Mouse (Mus musculus) thymus, postnatal 0 days (tissue): ENCODE measurements around the gene Csrp2. TPM values are rescaled to one million over a fixed set of nuclear protein-coding genes. Genes with fewer than 3 reads are reported as not detected.

ENCODE experiments used
- DNase-seq: peaks from one replicate; pipeline ENCODE4 v3.0.0-alpha.2; 2015; ENCODE audit warnings: low spot score
- polyA plus RNA-seq: library from polyadenylated mRNA; unstranded; fragments of >200 nt; fragmentation: Nextera tagmentation; extraction: Ambion mirVana; gene quantifications from 2 replicates; pipeline ENCODE4 v1.2.1, GENCODE M21; 2015

The Csrp2 gene
- polyA plus RNA-seq, 1 experiment from 2014 or later, result 31.6 TPM

- no peak for DNase-seq
Measured at GRCm38 (mm10) chr10:110971044-110971443, 51.5 kb downstream of the Csrp2 start.

DNA sequence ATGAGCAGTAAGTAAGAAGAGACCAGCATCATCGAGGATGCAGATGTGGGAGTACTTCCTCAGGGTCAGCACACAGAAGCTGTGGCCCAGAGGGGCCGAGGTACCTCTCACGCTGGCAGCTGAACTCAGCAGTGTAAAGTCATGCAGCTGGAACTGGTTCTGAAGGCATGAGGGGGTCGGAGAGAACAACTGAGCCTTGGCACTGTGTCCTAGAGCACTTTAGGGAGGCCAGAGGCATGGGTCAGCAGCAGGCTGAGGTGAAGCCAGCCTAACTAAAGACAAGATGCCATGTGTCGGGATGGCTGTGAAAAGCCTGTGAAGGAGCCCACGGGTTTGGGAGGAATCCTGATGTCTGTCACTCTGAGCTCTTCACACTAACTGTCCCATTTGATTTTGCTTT lies 51.9 kb downstream of the Csrp2 start:
- no peak for DNase-seq

GRCm38 (mm10) chr10:110971998-110972397 lies 52.4 kb downstream of the Csrp2 start:
- DNase-seq, result no peak

DNA sequence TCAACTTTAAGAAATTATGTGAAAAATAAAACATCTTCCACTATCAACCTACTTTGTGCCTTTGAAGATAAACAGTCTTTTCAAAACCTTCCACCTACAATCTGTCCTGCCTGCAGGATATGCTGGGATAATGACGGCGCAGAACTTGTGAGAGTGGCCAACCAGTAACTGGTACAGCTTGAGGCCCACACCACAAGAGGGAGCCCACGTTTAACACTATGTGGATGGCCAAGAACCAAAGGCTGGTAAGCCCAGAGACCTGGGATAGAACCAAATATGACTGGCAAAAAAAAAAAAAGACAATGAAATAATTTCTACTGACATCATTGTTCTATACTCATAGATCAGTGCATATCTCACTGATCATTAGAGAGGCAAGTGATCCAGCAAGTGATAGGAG lies 54.9 kb downstream of the Csrp2 start:
- peak; percentile 27 for DNase-seq

GRCm38 (mm10) chr10:110974885-110975284 lies 55.3 kb downstream of the Csrp2 start:
- no peak for DNase-seq

GRCm38 (mm10) chr10:110976046-110976445 lies 56.5 kb downstream of the Csrp2 start:
- peak; percentile 50 for DNase-seq

GRCm38 (mm10) chr10:110977379-110977778 lies 57.8 kb downstream of the Csrp2 start:
- DNase-seq, result no peak

- no peak for DNase-seq
Measured at GRCm38 (mm10) chr10:110979431-110979830, 59.8 kb downstream of the Csrp2 start.

DNA sequence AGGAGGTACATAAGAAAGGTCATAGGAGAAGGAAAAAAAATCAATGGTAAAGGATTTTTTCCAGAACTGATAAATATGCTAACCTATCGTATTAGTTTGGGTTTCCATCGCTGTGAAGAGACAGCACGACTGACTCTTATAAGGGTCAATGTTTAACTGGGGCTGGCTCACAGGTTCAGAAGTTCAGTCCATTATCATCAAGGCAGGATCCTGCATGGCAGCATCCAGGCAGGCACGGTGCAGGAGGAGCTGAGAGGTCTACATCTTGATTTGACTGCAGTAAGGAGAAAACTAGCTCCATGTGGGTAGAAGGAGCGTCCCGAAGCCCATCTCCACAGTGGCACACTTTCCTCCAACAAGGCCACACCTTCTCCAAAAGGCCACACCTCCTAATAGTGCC lies 60.9 kb downstream of the Csrp2 start:
- DNase-seq, result no peak

DNA sequence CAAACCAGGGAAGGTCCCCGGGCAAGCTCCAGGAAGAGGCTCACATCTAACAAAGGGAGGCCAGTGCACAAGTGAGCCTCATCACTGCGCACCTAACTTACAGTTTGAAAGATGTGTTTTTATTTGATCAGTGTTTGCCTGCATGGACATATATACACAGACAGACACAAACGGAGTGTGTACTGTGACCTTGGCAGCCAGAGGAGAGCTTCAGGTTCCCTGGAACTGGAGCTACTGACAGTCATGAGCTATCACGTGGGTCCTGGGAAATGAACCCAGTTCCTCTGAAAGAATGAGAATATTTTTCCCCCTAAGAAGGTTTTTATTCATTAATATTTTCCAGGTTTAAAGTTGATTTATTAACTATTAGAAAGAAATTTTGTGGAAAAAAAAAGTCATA lies 63.2 kb downstream of the Csrp2 start:
- DNase-seq, result no peak

GRCm38 (mm10) chr10:110986682-110987081 lies 67.1 kb downstream of the Csrp2 start:
- no peak for DNase-seq

Other genes with a start within 250 kb of the Csrp2 start
- gene E2f7, start 174.3 kb upstream of the Csrp2 start, polyA plus RNA-seq, result 7.0 and 8.7 TPM in 2 replicates
- 17.3 and 21.2 TPM in 2 replicates for gene Zdhhc17, start 90.4 kb downstream of the Csrp2 start, polyA plus RNA-seq
- gene Osbpl8, start 245.0 kb downstream of the Csrp2 start, polyA plus RNA-seq, result 28.1 and 35.3 TPM in 2 replicates